Mouse (Mus musculus) lung, postnatal 0 days (tissue): ENCODE results near the gene Tmem39b. TPM values are rescaled to one million over a fixed set of nuclear protein-coding genes. Genes with fewer than 3 reads are reported as not detected.
A peak's percentile ranks its signal among the peaks of the same experiment; 100 is the strongest.
"Not testable (repeated sequence)": the region's sequence is repeated elsewhere in the genome, so short reads cannot be mapped to it uniquely, and the experiment has no call there.

ENCODE experiments used
- ATAC-seq: fragments of 200-750 bp; cut with Nextera tagmentation; 2 replicates; pipeline ENCODE4 v1.8.0; 2017; ENCODE audit warnings: moderate library complexity
- DNase-seq: peaks from one replicate; pipeline ENCODE4 v3.0.0-alpha.2; 2016; ENCODE audit warnings: low spot score
- H3K27ac ChIP-seq: fragments of 300-500 bp; sonication (generic); 2 replicates; pipeline ENCODE4 v1.5.1; 2014; ENCODE audit warnings: antibody characterized with exemption, mild to moderate bottlenecking, low read length, mixed read lengths
- H3K27me3 ChIP-seq: fragments of 300-500 bp; sonication (generic); replicated peaks from 2 replicates; pipeline ENCODE4 v1.6.1; 2014; ENCODE audit warnings: low read length, mixed read lengths; ENCODE audit not compliant: insufficient read depth
- H3K36me3 ChIP-seq: fragments of 300-500 bp; sonication (generic); 2 replicates; pipeline ENCODE4 v1.6.1; 2014; ENCODE audit warnings: low read length, mixed read lengths; ENCODE audit not compliant: insufficient read depth
- H3K4me1 ChIP-seq: fragments of 300-500 bp; sonication (generic); 2 replicates; pipeline ENCODE4 v1.6.1; 2014; ENCODE audit warnings: antibody characterized with exemption, low read depth, low read length, mixed read lengths; ENCODE audit not compliant: insufficient read depth
- H3K4me2 ChIP-seq: fragments of 300-500 bp; sonication (generic); replicated peaks from 2 replicates; pipeline ENCODE4 v1.6.1; 2014; ENCODE audit warnings: low read depth, mild to moderate bottlenecking, low read length, moderate library complexity, mixed read lengths
- H3K4me3 ChIP-seq: fragments of 300-500 bp; sonication (generic); 2 replicates; pipeline ENCODE4 v1.5.1; 2014; ENCODE audit warnings: low read depth, low read length
- H3K9ac ChIP-seq: fragments of 300-500 bp; sonication (generic); replicated peaks from 2 replicates; pipeline ENCODE4 v1.6.1; 2014; ENCODE audit warnings: low read depth, mild to moderate bottlenecking
- H3K9me3 ChIP-seq: fragments of 300-500 bp; sonication (generic); 2 replicates; pipeline ENCODE4 v1.6.1; 2016; ENCODE audit warnings: low read length, mixed read lengths
- CTCF ChIP-seq: IDR thresholded peaks from 2 replicates; pipeline ENCODE4 v1.5.1; 2016; ENCODE audit warnings: antibody characterized with exemption, mild to moderate bottlenecking
- EP300 ChIP-seq: IDR thresholded peaks from 2 replicates; pipeline ENCODE4 v1.6.1; 2016; ENCODE audit warnings: antibody characterized with exemption, mild to moderate bottlenecking, control low read depth
- WGBS: fragments of 180-500 bp; shearing (Covaris S2); extraction: QIAGEN DNeasy Blood & Tissue Kit; methylation state at CpG from one replicate; pipeline ENCODE4 v1.1.7; 2014; 5-methylcytosine and 5-hydroxymethylcytosine counted together
- polyA plus RNA-seq: library from polyadenylated mRNA; unstranded; fragments of >200 nt; fragmentation: Nextera tagmentation; extraction: Ambion mirVana; gene quantifications from 2 replicates; pipeline ENCODE4 v1.2.1, GENCODE M21; 2015

Gene Tmem39b
- polyA plus RNA-seq, 1 experiment from 2014 or later = 5.5 TPM

- Histone ChIP-seq H3K9me3 (no peaks in the 10 kb centered on the region), H3K4me1 (peaks cover 4% of the 10 kb centered on the region; the same call in 1 of the 2 replicates), H3K27ac (peak overlapping the region; percentile 97), H3K4me2 (peak overlapping the region; percentile 78), H3K9ac (peak overlapping the region; percentile 95), H3K27me3 (no peaks in the 10 kb centered on the region), H3K36me3 (no peaks in the 10 kb centered on the region), H3K4me3 (peak overlapping the region; percentile 99)
- ATAC-seq (no peak), DNase-seq (peak; percentile 71)
- 3% methylated on average over 60 of the region's 62 CpGs for WGBS
- TF ChIP-seq CTCF = no peak
- no peak for TF ChIP-seq EP300
Observed at GRCm38 (mm10) chr4:129741251-129741973, 44.8 kb upstream of the Tmem39b start.

- H3K4me2 ChIP-seq = no peak overlapping the region
- no peak overlapping the region for H3K4me3 ChIP-seq
Observed at GRCm38 (mm10) chr4:129739111-129739645, 42.5 kb upstream of the Tmem39b start.

GRCm38 (mm10) chr4:129736173-129736572 is 39.5 kb upstream of the Tmem39b start:
- DNase-seq (peak; percentile 54), ATAC-seq (peak; percentile 62)
- Histone ChIP-seq H3K4me3 (no peak overlapping the region), H3K4me1 (peaks cover 8% of the 10 kb centered on the region; the same call in 1 of the 2 replicates), H3K36me3 (no peaks in the 10 kb centered on the region), H3K27ac (peak overlapping the region; percentile 32; the same call in 1 of the 2 replicates), H3K27me3 (no peaks in the 10 kb centered on the region), H3K4me2 (no peak overlapping the region), H3K9ac (no peak overlapping the region), H3K9me3 (no peaks in the 10 kb centered on the region)
- 59% methylated on average over 1 of the region's 1 CpGs for WGBS
- TF ChIP-seq CTCF = no peak
- TF ChIP-seq EP300 = no peak

More at GRCm38 (mm10) chr4:129739111-129739645, 42.5 kb upstream of the Tmem39b start:
- H3K27ac ChIP-seq = no peak overlapping the region
- no peak overlapping the region for H3K9ac ChIP-seq
- H3K36me3 ChIP-seq = no peaks in the 10 kb centered on the region
- ATAC-seq (no peak), DNase-seq (no peak)
- 55% methylated on average over 4 of the region's 4 CpGs for WGBS
- H3K9me3 ChIP-seq = no peaks in the 10 kb centered on the region
- peaks cover 8% of the 10 kb centered on the region; the same call in 1 of the 2 replicates for H3K4me1 ChIP-seq
- TF ChIP-seq EP300 (no peak), CTCF (no peak)
- H3K27me3 ChIP-seq = no peaks in the 10 kb centered on the region

- not testable (repeated sequence) for H3K36me3 ChIP-seq, H3K4me2 ChIP-seq, H3K27ac ChIP-seq, H3K27me3 ChIP-seq, H3K4me1 ChIP-seq, H3K9me3 ChIP-seq, ATAC-seq, H3K4me3 ChIP-seq, DNase-seq, H3K9ac ChIP-seq
- WGBS = 96% methylated on average over 3 of the region's 4 CpGs
Observed at GRCm38 (mm10) chr4:129735485-129735884, 38.8 kb upstream of the Tmem39b start.

GRCm38 (mm10) chr4:129731423-129731822 is 34.8 kb upstream of the Tmem39b start:
- Histone ChIP-seq H3K9me3 (no peaks in the 10 kb centered on the region), H3K27ac (no peak overlapping the region), H3K4me3 (no peak overlapping the region), H3K4me2 (no peak overlapping the region), H3K9ac (no peak overlapping the region), H3K36me3 (0 out of 2 replicates have a peak, but pooled peaks cover 6% of the 10 kb centered on the region), H3K4me1 (0 out of 2 replicates have a peak, but pooled peaks cover 4% of the 10 kb centered on the region), H3K27me3 (no peaks in the 10 kb centered on the region)
- TF ChIP-seq EP300 (no peak), CTCF (no peak)
- ATAC-seq = no peak
- WGBS = 67% methylated on average over 5 of the region's 5 CpGs
- DNase-seq = no peak

GRCm38 (mm10) chr4:129716310-129716709 is 19.7 kb upstream of the Tmem39b start:
- H3K36me3 ChIP-seq = peaks cover 43% of the 10 kb centered on the region
- WGBS = 79% methylated on average over 9 of the region's 9 CpGs

More at GRCm38 (mm10) chr4:129716310-129716709, 19.7 kb upstream of the Tmem39b start:
- H3K4me3 ChIP-seq = no peak overlapping the region
- H3K9ac ChIP-seq = no peak overlapping the region
- no peaks in the 10 kb centered on the region for H3K27me3 ChIP-seq
- H3K27ac ChIP-seq = no peak overlapping the region
- H3K9me3 ChIP-seq = no peaks in the 10 kb centered on the region
- TF ChIP-seq CTCF = no peak
- no peak for TF ChIP-seq EP300
- H3K4me2 ChIP-seq = no peak overlapping the region
- DNase-seq = no peak
- no peaks in the 10 kb centered on the region for H3K4me1 ChIP-seq
- ATAC-seq = no peak
